Mouse (Mus musculus) neural tube, embryonic 14.5 days (tissue): ENCODE results near the gene Nudt15. TPM values are rescaled to one million over a fixed set of nuclear protein-coding genes. Genes with fewer than 3 reads are reported as not detected.

Experiments used
- polyA plus RNA-seq: library from polyadenylated mRNA; unstranded; fragments of >200 nt; fragmentation: Nextera tagmentation; extraction: Ambion mirVana; gene quantifications from 2 replicates; pipeline ENCODE4 v1.2.1, GENCODE M21; 2014

Gene Nudt15
- polyA plus RNA-seq, 1 experiment from 2014 or later, result 10.5 TPM

Other genes starting within 250 kb of the Nudt15 start
- gene Rb1, start 222.4 kb downstream of the Nudt15 start, polyA plus RNA-seq, result 33.8 and 38.5 TPM in 2 replicates
- 720 and 814 TPM in 2 replicates for gene Itm2b, start 163.0 kb downstream of the Nudt15 start, polyA plus RNA-seq
- gene Med4, start 38.2 kb downstream of the Nudt15 start, polyA plus RNA-seq, result 79.1 and 80.7 TPM in 2 replicates
- 139 and 150 TPM in 2 replicates for gene Sucla2, start 22.9 kb downstream of the Nudt15 start, polyA plus RNA-seq
- gene Gm21750, start 113.0 kb upstream of the Nudt15 start, polyA plus RNA-seq, result not detected in 2 replicates